Mouse (Mus musculus): ENCODE results near the gene Eepd1.

The Eepd1 gene

DNA sequence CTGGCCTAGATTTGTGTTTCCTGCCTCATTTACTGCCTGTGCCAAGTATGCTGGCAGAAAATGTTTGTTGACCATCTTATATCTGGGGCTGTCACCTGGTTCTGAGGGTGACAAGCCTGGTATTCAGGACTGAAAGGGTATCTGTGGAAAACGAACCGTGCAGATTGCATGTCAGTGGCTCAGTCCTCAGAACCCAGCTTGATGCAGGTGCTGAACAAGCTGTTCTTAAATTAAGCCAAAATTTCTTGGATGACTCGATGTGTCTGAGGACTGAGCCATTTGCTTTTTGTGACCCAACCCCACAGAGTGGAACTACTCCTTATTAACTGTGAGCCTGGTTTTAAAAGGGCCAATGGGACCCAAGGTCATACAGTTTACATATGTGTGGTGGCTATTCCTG lies 32.2 kb downstream of the Eepd1 start:
- no peaks in the 10 kb centered on the region for H3K9me3 ChIP-seq (ENCODE audit: low read length)
- no peaks in the 10 kb centered on the region for H3K36me3 ChIP-seq (ENCODE audit: insufficient read depth, low read length)
- TF ChIP-seq NANOG (IDR thresholded peaks at IDR 0.05; ENCODE audit: borderline replicate concordance, low read length) (no peak), POU5F1 (IDR thresholded peaks at IDR 0.05; ENCODE audit: borderline replicate concordance, low read length) (no peak), CTCF (conservative IDR thresholded peaks at IDR 0.05; ENCODE audit: low read length) (no peak)
- H3K4me3 ChIP-seq (replicated peaks; ENCODE audit: low read length): no peak overlapping the region
- peaks cover 4% of the 10 kb centered on the region for H3K4me1 ChIP-seq (replicated peaks; ENCODE audit: low read depth, low read length)
- H3K27me3 ChIP-seq (ENCODE audit: insufficient read depth, low read length): no peaks in the 10 kb centered on the region

DNA sequence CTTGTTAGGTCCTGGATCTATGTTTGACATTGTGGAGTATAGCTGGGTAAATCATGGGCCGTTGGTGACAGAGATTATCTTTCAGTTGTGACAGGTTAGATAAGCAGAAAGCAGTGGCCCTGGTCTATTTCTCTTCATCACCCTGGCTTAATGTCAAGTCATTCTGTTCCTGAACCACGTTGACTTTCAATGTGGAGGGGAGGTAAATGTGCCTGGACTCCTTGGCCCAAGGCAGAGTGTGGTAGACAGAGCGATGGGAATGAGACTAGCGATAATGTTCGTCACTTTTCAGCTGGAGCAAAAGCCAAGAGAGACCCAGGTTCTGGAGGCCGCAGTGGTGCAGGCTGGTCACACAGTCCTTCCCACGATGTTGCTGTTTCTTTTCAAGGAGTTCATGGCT lies 35.3 kb downstream of the Eepd1 start:
- Histone ChIP-seq H3K4me1 (replicated peaks; ENCODE audit: low read depth, low read length) (no peaks in the 10 kb centered on the region), H3K36me3 (ENCODE audit: insufficient read depth, low read length) (no peaks in the 10 kb centered on the region), H3K4me3 (replicated peaks; ENCODE audit: low read length) (no peak overlapping the region), H3K27me3 (ENCODE audit: insufficient read depth, low read length) (no peaks in the 10 kb centered on the region), H3K9me3 (ENCODE audit: low read length) (no peaks in the 10 kb centered on the region)
- TF ChIP-seq NANOG (IDR thresholded peaks at IDR 0.05; ENCODE audit: borderline replicate concordance, low read length): no peak
- no peak for TF ChIP-seq CTCF (conservative IDR thresholded peaks at IDR 0.05; ENCODE audit: low read length)
- TF ChIP-seq POU5F1 (IDR thresholded peaks at IDR 0.05; ENCODE audit: borderline replicate concordance, low read length): no peak

DNA sequence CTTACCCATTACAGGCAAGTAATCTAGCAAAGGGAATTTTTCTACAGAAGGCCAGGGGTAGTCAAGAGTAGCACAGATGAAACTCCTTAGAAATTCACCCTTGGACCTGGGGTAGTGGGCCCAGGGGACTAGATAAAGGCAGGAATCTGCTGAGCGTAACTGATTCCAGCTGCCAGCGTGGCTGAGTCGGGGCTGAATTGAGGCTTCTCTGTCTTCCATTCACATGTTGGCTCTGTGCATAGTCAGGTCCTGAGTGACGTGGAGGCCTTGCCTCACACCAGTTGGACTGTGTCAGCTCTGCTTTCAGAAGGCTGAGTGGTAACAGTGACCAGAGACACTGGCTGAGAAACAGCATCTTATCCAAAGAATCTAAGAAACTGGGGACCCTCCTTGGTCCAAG lies 36.6 kb downstream of the Eepd1 start:
- Histone ChIP-seq H3K4me3 (replicated peaks; ENCODE audit: low read length) (no peak overlapping the region), H3K36me3 (ENCODE audit: insufficient read depth, low read length) (no peaks in the 10 kb centered on the region), H3K9me3 (ENCODE audit: low read length) (no peaks in the 10 kb centered on the region), H3K4me1 (replicated peaks; ENCODE audit: low read depth, low read length) (no peaks in the 10 kb centered on the region), H3K27me3 (ENCODE audit: insufficient read depth, low read length) (no peaks in the 10 kb centered on the region)
- TF ChIP-seq NANOG (IDR thresholded peaks at IDR 0.05; ENCODE audit: borderline replicate concordance, low read length) (no peak), CTCF (conservative IDR thresholded peaks at IDR 0.05; ENCODE audit: low read length) (no peak), POU5F1 (IDR thresholded peaks at IDR 0.05; ENCODE audit: borderline replicate concordance, low read length) (no peak)

DNA sequence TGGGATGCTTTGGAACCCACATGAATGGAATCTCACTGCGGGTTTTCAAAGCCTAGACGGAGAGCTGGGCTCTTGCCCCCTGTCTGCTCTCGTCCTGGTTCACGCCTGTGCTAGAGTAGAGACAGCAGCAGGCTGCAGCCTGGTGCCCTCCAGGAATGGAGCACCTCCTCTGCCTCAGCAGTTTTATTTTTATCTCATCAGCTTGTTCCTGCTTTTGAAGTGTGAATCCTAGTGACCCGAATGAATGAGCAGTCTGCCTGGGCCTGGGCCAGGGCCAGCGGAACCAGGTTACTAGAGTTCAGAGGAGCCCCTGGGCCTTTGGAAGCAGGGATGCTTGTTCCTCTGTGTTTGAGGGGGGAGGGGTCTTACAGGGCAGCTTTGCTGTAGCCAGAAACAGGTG lies 37.8 kb downstream of the Eepd1 start:
- no peaks in the 10 kb centered on the region for H3K4me1 ChIP-seq (replicated peaks; ENCODE audit: low read depth, low read length)
- H3K9me3 ChIP-seq (ENCODE audit: low read length): no peaks in the 10 kb centered on the region
- TF ChIP-seq POU5F1 (IDR thresholded peaks at IDR 0.05; ENCODE audit: borderline replicate concordance, low read length): no peak
- no peak for TF ChIP-seq CTCF (conservative IDR thresholded peaks at IDR 0.05; ENCODE audit: low read length)
- TF ChIP-seq NANOG (IDR thresholded peaks at IDR 0.05; ENCODE audit: borderline replicate concordance, low read length): no peak

DNA sequence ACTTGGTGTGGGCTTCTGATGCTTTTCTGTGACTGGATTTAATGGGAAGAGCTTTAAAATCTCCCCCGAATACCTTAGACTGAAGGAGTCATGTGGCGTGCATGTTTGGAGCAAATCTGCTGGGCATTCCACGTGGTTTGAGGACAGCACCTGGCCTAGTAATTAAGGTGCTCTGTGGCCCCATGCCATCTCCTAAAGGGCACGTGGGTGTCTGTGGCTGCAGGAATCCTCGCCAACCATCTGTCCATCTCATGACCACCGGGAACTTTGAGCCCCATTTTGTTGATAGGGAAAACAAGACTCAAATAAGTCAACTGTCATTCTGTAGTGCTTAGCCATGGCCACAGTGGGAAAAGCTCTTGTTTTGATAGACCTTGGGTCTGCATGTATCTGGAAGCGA lies 39.5 kb downstream of the Eepd1 start:
- Histone ChIP-seq H3K27me3 (ENCODE audit: insufficient read depth, low read length) (no peaks in the 10 kb centered on the region), H3K9me3 (ENCODE audit: low read length) (no peaks in the 10 kb centered on the region), H3K4me3 (replicated peaks; ENCODE audit: low read length) (no peak overlapping the region), H3K36me3 (ENCODE audit: insufficient read depth, low read length) (no peaks in the 10 kb centered on the region), H3K4me1 (replicated peaks; ENCODE audit: low read depth, low read length) (no peaks in the 10 kb centered on the region)
- no peak for TF ChIP-seq CTCF (conservative IDR thresholded peaks at IDR 0.05; ENCODE audit: low read length)
- TF ChIP-seq POU5F1 (IDR thresholded peaks at IDR 0.05; ENCODE audit: borderline replicate concordance, low read length): no peak
- TF ChIP-seq NANOG (IDR thresholded peaks at IDR 0.05; ENCODE audit: borderline replicate concordance, low read length): no peak

More for the DNA sequence above, 37.8 kb downstream of the Eepd1 start:
- no peaks in the 10 kb centered on the region for H3K36me3 ChIP-seq (ENCODE audit: insufficient read depth, low read length)
- no peak overlapping the region for H3K4me3 ChIP-seq (replicated peaks; ENCODE audit: low read length)
- no peaks in the 10 kb centered on the region for H3K27me3 ChIP-seq (ENCODE audit: insufficient read depth, low read length)

DNA sequence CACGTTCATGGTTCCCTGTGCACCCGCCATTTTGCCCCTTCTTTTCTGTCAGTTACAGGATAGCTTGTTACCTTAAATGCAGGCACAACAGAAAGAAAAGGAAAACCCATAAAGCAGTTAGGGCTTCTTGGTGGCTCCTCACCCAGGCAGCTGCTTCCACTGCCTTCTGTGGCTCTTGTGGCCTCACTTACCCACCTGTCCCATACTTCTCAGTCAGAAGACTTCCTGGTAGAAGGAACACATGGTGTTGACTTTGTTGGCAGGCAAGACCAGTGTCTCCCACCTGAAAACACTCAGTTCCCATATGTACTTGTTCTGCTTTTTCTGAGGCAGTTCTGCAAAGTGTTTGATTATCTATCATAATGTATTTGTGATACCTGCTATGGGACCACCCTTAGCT lies 40.5 kb downstream of the Eepd1 start:
- no peak for TF ChIP-seq POU5F1 (IDR thresholded peaks at IDR 0.05; ENCODE audit: borderline replicate concordance, low read length)
- TF ChIP-seq CTCF (conservative IDR thresholded peaks at IDR 0.05; ENCODE audit: low read length): no peak
- TF ChIP-seq NANOG (IDR thresholded peaks at IDR 0.05; ENCODE audit: borderline replicate concordance, low read length): no peak

DNA sequence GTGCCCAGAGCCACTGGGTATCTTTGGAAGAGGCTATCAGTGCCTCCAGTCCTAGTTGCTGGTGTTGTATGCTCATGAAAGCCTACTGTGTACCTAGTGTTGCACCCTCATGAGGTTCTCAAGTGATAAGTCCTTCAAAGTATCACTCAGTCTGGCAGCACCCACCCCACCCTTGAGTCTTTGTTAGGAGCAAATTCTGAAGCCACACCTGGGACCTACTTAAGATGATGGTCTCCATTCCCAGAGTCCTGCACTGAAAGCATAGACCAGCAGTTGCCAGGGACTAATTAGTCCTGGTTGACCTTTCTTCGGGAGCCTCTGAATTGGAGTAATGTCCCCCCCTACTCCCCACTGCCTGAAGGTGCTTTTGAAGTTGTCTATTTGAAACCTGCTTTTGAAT lies 45.2 kb downstream of the Eepd1 start:
- Histone ChIP-seq H3K36me3 (ENCODE audit: insufficient read depth, low read length) (no peaks in the 10 kb centered on the region), H3K27me3 (ENCODE audit: insufficient read depth, low read length) (no peaks in the 10 kb centered on the region), H3K9me3 (ENCODE audit: low read length) (no peaks in the 10 kb centered on the region), H3K4me1 (replicated peaks; ENCODE audit: low read depth, low read length) (no peaks in the 10 kb centered on the region), H3K4me3 (replicated peaks; ENCODE audit: low read length) (no peak overlapping the region)
- no peak for TF ChIP-seq NANOG (IDR thresholded peaks at IDR 0.05; ENCODE audit: borderline replicate concordance, low read length)
- no peak for TF ChIP-seq CTCF (conservative IDR thresholded peaks at IDR 0.05; ENCODE audit: low read length)
- TF ChIP-seq POU5F1 (IDR thresholded peaks at IDR 0.05; ENCODE audit: borderline replicate concordance, low read length): no peak

More for the DNA sequence above, 40.5 kb downstream of the Eepd1 start:
- H3K36me3 ChIP-seq (ENCODE audit: insufficient read depth, low read length): no peaks in the 10 kb centered on the region
- H3K4me1 ChIP-seq (replicated peaks; ENCODE audit: low read depth, low read length): no peaks in the 10 kb centered on the region
- no peak overlapping the region for H3K4me3 ChIP-seq (replicated peaks; ENCODE audit: low read length)
- no peaks in the 10 kb centered on the region for H3K27me3 ChIP-seq (ENCODE audit: insufficient read depth, low read length)
- H3K9me3 ChIP-seq (ENCODE audit: low read length): no peaks in the 10 kb centered on the region

DNA sequence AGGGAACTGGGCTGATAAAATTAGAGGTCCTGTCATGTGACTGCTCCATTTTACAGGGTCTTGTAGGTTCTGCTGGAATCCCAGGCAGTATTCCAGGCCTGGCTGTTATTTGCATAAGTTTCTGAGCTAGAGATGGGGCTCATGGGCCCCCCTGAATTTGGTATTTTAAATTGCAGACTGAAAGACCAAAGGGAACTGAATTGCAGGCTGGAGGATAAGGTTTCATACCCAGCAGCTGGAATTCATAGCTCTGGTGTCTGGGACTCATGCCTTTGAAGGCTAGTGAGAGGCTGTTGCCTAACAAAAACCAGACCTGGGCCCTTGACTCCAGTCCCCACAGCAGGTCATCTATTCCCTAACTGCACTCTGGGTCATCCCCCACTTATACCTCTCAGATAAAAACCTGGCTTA lies 45.6 kb downstream of the Eepd1 start:
- no peaks in the 10 kb centered on the region for H3K9me3 ChIP-seq (ENCODE audit: low read length)
- H3K4me1 ChIP-seq (replicated peaks; ENCODE audit: low read depth, low read length): no peaks in the 10 kb centered on the region
- no peaks in the 10 kb centered on the region for H3K27me3 ChIP-seq (ENCODE audit: insufficient read depth, low read length)
- H3K4me3 ChIP-seq (replicated peaks; ENCODE audit: low read length): no peak overlapping the region
- H3K36me3 ChIP-seq (ENCODE audit: insufficient read depth, low read length): no peaks in the 10 kb centered on the region
- TF ChIP-seq POU5F1 (IDR thresholded peaks at IDR 0.05; ENCODE audit: borderline replicate concordance, low read length) (no peak), NANOG (IDR thresholded peaks at IDR 0.05; ENCODE audit: borderline replicate concordance, low read length) (no peak), CTCF (conservative IDR thresholded peaks at IDR 0.05; ENCODE audit: low read length) (no peak)

DNA sequence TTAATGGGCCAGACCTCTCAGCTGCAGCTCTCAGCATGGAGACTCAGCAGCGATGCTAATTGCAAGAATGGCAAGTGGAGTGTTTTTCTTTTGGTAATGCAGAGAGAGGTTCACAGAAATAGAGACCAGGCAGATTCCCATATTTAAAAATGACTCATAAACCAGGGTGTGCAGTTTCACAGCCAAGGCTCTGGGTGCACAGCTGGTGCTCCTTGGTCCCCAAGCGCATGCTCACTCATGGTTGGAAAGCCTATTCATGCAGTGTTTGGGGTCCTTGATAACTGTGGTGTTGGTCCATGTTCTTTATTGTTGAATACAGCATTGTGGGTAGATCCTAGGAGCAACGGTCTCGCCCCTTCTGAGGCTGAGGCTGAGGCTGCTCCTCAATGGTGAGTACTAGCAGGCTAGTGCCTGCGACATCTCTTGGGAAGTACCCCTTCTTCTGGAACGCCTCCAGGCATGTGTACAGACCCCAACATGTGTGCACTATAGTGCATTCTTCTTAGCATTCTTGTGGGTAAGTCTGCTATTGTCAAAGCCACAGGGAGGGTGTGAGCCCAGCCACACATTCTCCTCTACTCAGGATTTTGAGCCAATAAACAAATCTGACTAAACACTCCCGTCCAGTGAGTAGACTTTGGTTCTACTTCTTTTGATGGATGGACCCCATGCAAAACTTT lies 46.2 kb downstream of the Eepd1 start:
- no peaks in the 10 kb centered on the region for H3K36me3 ChIP-seq (ENCODE audit: insufficient read depth, low read length)
- no peak overlapping the region for H3K4me3 ChIP-seq (replicated peaks; ENCODE audit: low read length)
- H3K9me3 ChIP-seq (ENCODE audit: low read length): no peaks in the 10 kb centered on the region
- no peaks in the 10 kb centered on the region for H3K4me1 ChIP-seq (replicated peaks; ENCODE audit: low read depth, low read length)
- H3K27me3 ChIP-seq (ENCODE audit: insufficient read depth, low read length): no peaks in the 10 kb centered on the region
- TF ChIP-seq NANOG (IDR thresholded peaks at IDR 0.05; ENCODE audit: borderline replicate concordance, low read length): no peak
- TF ChIP-seq CTCF (conservative IDR thresholded peaks at IDR 0.05; ENCODE audit: low read length): no peak
- no peak for TF ChIP-seq POU5F1 (IDR thresholded peaks at IDR 0.05; ENCODE audit: borderline replicate concordance, low read length)
